Comparison of ENCODE assay signal across 24 mouse cellular contexts in the genomic region with DNA sequence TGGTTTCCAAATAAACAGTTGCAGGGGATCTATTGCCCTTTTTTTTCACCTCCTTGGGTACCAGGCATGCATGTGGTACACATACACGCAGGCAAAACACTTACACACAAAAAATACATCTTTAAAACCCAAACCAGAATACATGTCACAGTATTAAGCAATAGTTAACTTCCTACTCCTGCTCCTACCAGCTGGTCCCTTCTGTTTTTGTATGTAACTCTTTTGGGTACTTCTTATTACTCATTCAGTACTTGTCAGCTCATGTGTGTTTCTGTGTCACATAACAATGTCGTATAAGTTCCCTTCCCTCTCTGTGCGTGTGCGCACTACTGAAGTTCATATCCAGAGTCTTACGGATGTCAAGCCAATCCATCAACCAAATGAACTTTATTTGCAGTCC.
"Had no signal": no experiment of that assay in that cellular context is flagged by ENCODE, and none has a peak within 500 bp of the region (broad histone marks: within the 10 kb centered on the region; RNA-seq: fewer than 3 reads in every experiment).

No protein-coding gene starts in this region.

- H3K9ac ChIP-seq: liver, embryonic 13.5 days; liver, embryonic 15.5 days; liver, postnatal 0 days; lung, embryonic 15.5 days; midbrain, embryonic 13.5 days; midbrain, embryonic 15.5 days; neural tube, embryonic 13.5 days; neural tube, embryonic 15.5 days; stomach, embryonic 15.5 days had no signal

- DNase-seq: liver, embryonic 13.5 days; liver, postnatal 0 days; lung, adult 2 months; lung, postnatal 10 days; retina, postnatal 1 day; right cerebral cortex, adult 18-20 months; right cerebral cortex, postnatal 25 days; right cerebral cortex, postnatal 4 days; spleen, adult 18-20 months; thymus, adult 2 months; thymus, postnatal 25 days; thymus, postnatal 4 days had no signal

- ATAC-seq: liver, postnatal 0 days; midbrain, embryonic 13.5 days; midbrain, embryonic 15.5 days had no signal

- H3K9me3 ChIP-seq: liver, embryonic 13.5 days; liver, embryonic 15.5 days; lung, embryonic 15.5 days; megakaryocyte, embryonic 14.5 days; midbrain, embryonic 13.5 days; midbrain, embryonic 15.5 days; neural tube, embryonic 13.5 days; neural tube, embryonic 15.5 days; stomach, embryonic 15.5 days had no signal

- H3K4me3 ChIP-seq: liver, embryonic 13.5 days; liver, embryonic 15.5 days; lung, embryonic 15.5 days; megakaryocyte, embryonic 14.5 days; midbrain, embryonic 13.5 days; midbrain, embryonic 15.5 days; myocyte; neural tube, embryonic 13.5 days; neural tube, embryonic 15.5 days; stomach, embryonic 15.5 days had no signal

- H3K4me2 ChIP-seq: liver, embryonic 13.5 days; liver, embryonic 15.5 days; lung, embryonic 15.5 days; midbrain, embryonic 11.5 days; midbrain, embryonic 13.5 days; midbrain, embryonic 15.5 days; neural tube, embryonic 13.5 days; neural tube, embryonic 15.5 days; stomach, embryonic 15.5 days had no signal

- H3K4me1 ChIP-seq: liver, embryonic 13.5 days; liver, embryonic 15.5 days; lung, embryonic 15.5 days; midbrain, embryonic 13.5 days; midbrain, embryonic 15.5 days; neural tube, embryonic 13.5 days; neural tube, embryonic 15.5 days; stomach, embryonic 15.5 days had no signal

- H3K27ac ChIP-seq: liver, embryonic 13.5 days; liver, embryonic 15.5 days; lung, embryonic 15.5 days; macrophage; midbrain, embryonic 13.5 days; midbrain, embryonic 15.5 days; neural tube, embryonic 13.5 days; neural tube, embryonic 15.5 days; stomach, embryonic 15.5 days; stomach, postnatal 0 days had no signal

- H3K36me3 ChIP-seq: liver, embryonic 13.5 days; liver, embryonic 15.5 days; lung, embryonic 15.5 days; midbrain, embryonic 13.5 days; midbrain, embryonic 15.5 days; neural tube, embryonic 13.5 days; neural tube, embryonic 15.5 days; stomach, embryonic 15.5 days had no signal

- H3K27me3 ChIP-seq: liver, embryonic 13.5 days; liver, embryonic 15.5 days; lung, embryonic 15.5 days; megakaryocyte, embryonic 14.5 days; midbrain, embryonic 13.5 days; midbrain, embryonic 15.5 days; neural tube, embryonic 13.5 days; neural tube, embryonic 15.5 days; stomach, embryonic 15.5 days had no signal
